Mouse (Mus musculus) kidney, postnatal 0 days (tissue): ENCODE results near the gene Mroh3. TPM values are rescaled to one million over a fixed set of nuclear protein-coding genes. Genes with fewer than 3 reads are reported as not detected.

ENCODE experiments used
- ATAC-seq: fragments of 200-750 bp; cut with Nextera tagmentation; replicated peaks from 2 replicates; pipeline ENCODE4 v1.8.0; 2017; ENCODE audit warnings: low read depth, moderate number of reproducible peaks, moderate TSS enrichment, moderate library complexity; ENCODE audit not compliant: low FRiP score
- DNase-seq: peaks from one replicate; pipeline ENCODE4 v3.0.0-alpha.2; 2016; ENCODE audit warnings: low spot score
- H3K27ac ChIP-seq: fragments of 300-500 bp; sonication (generic); 2 replicates; pipeline ENCODE4 v1.5.1; 2014; ENCODE audit warnings: mild to moderate bottlenecking
- H3K27me3 ChIP-seq: fragments of 300-500 bp; sonication (generic); 2 replicates; pipeline ENCODE4 v1.6.1; 2014; ENCODE audit warnings: low read length, mixed read lengths; ENCODE audit not compliant: insufficient read depth
- H3K36me3 ChIP-seq: fragments of 300-500 bp; sonication (generic); 2 replicates; pipeline ENCODE4 v1.6.1; 2014; ENCODE audit warnings: low read length, mixed read lengths; ENCODE audit not compliant: insufficient read depth
- H3K4me1 ChIP-seq: fragments of 300-500 bp; sonication (generic); replicated peaks from 2 replicates; pipeline ENCODE4 v1.6.1; 2014; ENCODE audit warnings: antibody characterized with exemption, low read length, mixed read lengths; ENCODE audit not compliant: insufficient read depth
- H3K4me2 ChIP-seq: fragments of 300-500 bp; sonication (generic); 2 replicates; pipeline ENCODE4 v1.6.1; 2014; ENCODE audit warnings: mild to moderate bottlenecking, low read length, moderate library complexity, mixed read lengths
- H3K4me3 ChIP-seq: fragments of 300-500 bp; sonication (generic); replicated peaks from 2 replicates; pipeline ENCODE4 v1.5.1; 2014; ENCODE audit warnings: low read depth, low read length
- H3K9ac ChIP-seq: fragments of 300-500 bp; sonication (generic); 2 replicates; pipeline ENCODE4 v1.6.1; 2014; ENCODE audit warnings: low read depth, low read length
- H3K9me3 ChIP-seq: fragments of 300-500 bp; sonication (generic); replicated peaks from 2 replicates; pipeline ENCODE4 v1.6.1; 2016; ENCODE audit warnings: low read length, inconsistent platforms, mixed read lengths
- CTCF ChIP-seq: IDR thresholded peaks from 2 replicates; pipeline ENCODE4 v1.5.1; 2016; ENCODE audit warnings: antibody characterized with exemption, low read depth, mild to moderate bottlenecking, moderate library complexity
- WGBS: fragments of 180-500 bp; shearing (Covaris S2); extraction: QIAGEN DNeasy Blood & Tissue Kit; methylation state at CpG from one replicate; pipeline ENCODE4 v1.1.7; 2014; 5-methylcytosine and 5-hydroxymethylcytosine counted together
- polyA plus RNA-seq: library from polyadenylated mRNA; unstranded; fragments of >200 nt; fragmentation: Nextera tagmentation; extraction: Ambion mirVana; gene quantifications from 2 replicates; pipeline ENCODE4 v1.2.1, GENCODE M21; 2015

Gene Mroh3
- polyA plus RNA-seq, 1 experiment from 2014 or later = not detected

GRCm38 (mm10) chr1:136225846-136226245 is 13.2 kb upstream of the Mroh3 start:
- H3K4me2 ChIP-seq = no peak overlapping the region
- H3K9ac ChIP-seq = no peak overlapping the region
- no peak for DNase-seq
- peaks cover 8% of the 10 kb centered on the region; the same call in 1 of the 2 replicates for H3K36me3 ChIP-seq
- ATAC-seq = no peak
- H3K4me1 ChIP-seq = peaks cover 33% of the 10 kb centered on the region
- no peak overlapping the region for H3K4me3 ChIP-seq
- WGBS = 88% methylated on average over 8 of the region's 8 CpGs
- H3K27ac ChIP-seq = no peak overlapping the region
- no peak for TF ChIP-seq CTCF
- H3K27me3 ChIP-seq = no peaks in the 10 kb centered on the region
- H3K9me3 ChIP-seq = no peaks in the 10 kb centered on the region

DNA sequence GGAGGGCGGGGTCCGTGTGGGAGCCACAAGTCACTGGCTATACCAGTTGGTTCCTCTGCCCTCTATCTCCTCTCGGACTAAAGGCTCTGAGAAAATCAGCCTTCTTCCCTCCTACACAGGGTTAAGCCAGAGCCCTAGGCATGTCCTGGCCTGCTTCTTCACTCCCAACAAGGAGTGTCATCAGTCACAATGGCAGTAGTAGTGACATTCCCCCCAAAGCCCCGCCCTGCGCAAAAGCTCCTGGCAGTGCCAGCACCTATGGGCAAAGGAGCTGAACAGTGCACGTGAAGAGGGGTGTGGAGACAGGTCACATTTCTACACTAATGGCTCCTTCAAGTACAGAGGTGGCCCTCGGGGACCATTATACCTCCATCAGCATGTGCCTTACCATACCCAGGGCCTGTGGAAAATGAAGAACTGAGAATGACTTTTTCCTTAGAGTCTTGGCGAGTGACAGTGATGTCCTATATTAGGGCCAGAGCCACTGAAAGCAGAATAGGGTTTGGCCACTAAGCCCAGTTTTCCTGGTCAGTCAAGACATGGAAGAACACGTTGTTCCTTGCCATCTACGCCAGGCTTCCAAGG is 11.2 kb upstream of the Mroh3 start:
- H3K4me1 ChIP-seq = peaks cover 22% of the 10 kb centered on the region
- TF ChIP-seq CTCF = no peak
- no peak overlapping the region for H3K4me2 ChIP-seq
- ATAC-seq (no peak), DNase-seq (no peak)
- H3K9me3 ChIP-seq = no peaks in the 10 kb centered on the region
- peaks cover 8% of the 10 kb centered on the region; the same call in 1 of the 2 replicates for H3K36me3 ChIP-seq
- no peak overlapping the region for H3K9ac ChIP-seq
- no peak overlapping the region for H3K27ac ChIP-seq
- H3K4me3 ChIP-seq = no peak overlapping the region
- no peaks in the 10 kb centered on the region for H3K27me3 ChIP-seq
- 88% methylated on average over 10 of the region's 10 CpGs for WGBS

- DNase-seq (no peak), ATAC-seq (no peak)
- Histone ChIP-seq H3K4me2 (no peak overlapping the region), H3K4me1 (peaks cover 9% of the 10 kb centered on the region; the same call in 1 of the 2 replicates), H3K9ac (no peak overlapping the region), H3K9me3 (no peaks in the 10 kb centered on the region), H3K27me3 (no peaks in the 10 kb centered on the region), H3K4me3 (no peak overlapping the region), H3K36me3 (peaks cover 8% of the 10 kb centered on the region; the same call in 1 of the 2 replicates), H3K27ac (no peak overlapping the region)
- no peak for TF ChIP-seq CTCF
- 67% methylated on average over 10 of the region's 10 CpGs for WGBS
Observed at GRCm38 (mm10) chr1:136222386-136222785, 9.8 kb upstream of the Mroh3 start.

DNA sequence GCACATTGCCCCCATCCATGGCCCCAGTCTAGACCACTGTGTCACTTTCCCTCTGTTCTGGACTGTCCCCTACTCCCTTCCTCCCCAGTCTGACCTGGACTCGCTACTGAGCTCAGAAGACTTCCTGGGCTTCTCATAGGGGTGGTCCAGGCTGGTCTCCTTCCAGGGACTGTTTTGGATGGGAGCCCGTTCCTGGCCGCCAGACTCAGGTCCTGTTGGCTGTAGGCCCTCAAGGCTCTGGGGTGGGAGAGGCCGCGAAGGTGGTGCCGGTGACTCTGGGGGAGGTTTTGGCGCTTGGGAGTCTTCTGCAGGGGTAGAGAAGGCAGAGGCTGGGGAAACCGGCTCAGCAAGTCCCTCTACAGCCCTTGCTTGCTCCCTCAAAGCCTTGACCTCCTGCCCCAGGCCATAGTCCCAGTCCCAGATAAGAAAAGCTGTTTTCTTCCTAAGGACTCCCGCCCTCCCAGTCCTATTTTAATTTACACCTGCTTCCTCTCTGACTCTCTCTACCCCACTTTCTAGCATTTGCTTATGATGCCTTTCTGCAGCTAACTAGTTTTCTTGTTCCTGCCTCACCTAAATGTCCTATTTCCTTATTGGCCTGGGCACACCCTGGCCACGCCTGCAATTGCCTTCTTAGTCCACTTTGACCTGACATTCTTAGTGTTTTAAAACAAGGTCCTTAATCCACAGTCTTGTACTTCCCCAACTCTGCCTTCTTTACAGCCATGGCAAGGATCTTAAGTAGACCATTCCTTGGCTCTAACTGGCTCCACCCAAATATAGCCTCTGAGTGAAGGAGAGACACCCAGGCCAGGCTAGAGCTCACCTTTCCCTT is 7.6 kb upstream of the Mroh3 start:
- TF ChIP-seq CTCF = no peak
- H3K9ac ChIP-seq = no peak overlapping the region
- ATAC-seq (peak; percentile 48; the same call in 1 of the 2 replicates), DNase-seq (peak; percentile 16)
- H3K27me3 ChIP-seq = no peaks in the 10 kb centered on the region
- H3K36me3 ChIP-seq = peaks cover 13% of the 10 kb centered on the region; the same call in 1 of the 2 replicates
- 48% methylated on average over 10 of the region's 10 CpGs for WGBS
- peak overlapping the region; percentile 19; the same call in 1 of the 2 replicates for H3K27ac ChIP-seq
- H3K4me3 ChIP-seq = no peak overlapping the region
- no peaks in the 10 kb centered on the region for H3K9me3 ChIP-seq
- H3K4me2 ChIP-seq = no peak overlapping the region
- H3K4me1 ChIP-seq = peaks cover 7% of the 10 kb centered on the region; the same call in 1 of the 2 replicates

DNA sequence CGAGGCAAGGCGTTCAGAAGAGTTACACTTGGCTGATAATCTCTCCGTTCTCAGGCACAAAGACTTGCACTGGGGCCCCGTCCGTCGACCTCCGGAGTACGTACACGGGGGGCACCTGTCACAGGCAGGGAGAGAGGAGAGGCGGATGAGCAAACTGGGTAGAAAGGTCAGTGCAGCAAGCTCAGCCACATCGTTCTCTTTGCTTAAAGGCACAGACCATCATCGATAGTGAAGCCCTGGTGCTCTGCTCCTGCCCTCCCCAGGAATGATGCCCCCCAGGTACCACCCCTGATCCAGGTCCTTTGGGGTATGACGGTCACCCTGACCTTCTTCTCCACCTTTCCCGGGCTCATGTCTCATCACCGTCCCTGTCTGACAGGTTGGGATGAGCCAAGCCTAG is 1.7 kb upstream of the Mroh3 start:
- WGBS = 80% methylated on average over 15 of the region's 15 CpGs
- Histone ChIP-seq H3K4me2 (no peak overlapping the region), H3K36me3 (peaks cover 5% of the 10 kb centered on the region; the same call in 1 of the 2 replicates), H3K9me3 (no peaks in the 10 kb centered on the region), H3K9ac (no peak overlapping the region), H3K4me1 (no peaks in the 10 kb centered on the region), H3K27me3 (no peaks in the 10 kb centered on the region), H3K4me3 (no peak overlapping the region), H3K27ac (no peak overlapping the region)
- DNase-seq (no peak), ATAC-seq (no peak)
- no peak for TF ChIP-seq CTCF

DNA sequence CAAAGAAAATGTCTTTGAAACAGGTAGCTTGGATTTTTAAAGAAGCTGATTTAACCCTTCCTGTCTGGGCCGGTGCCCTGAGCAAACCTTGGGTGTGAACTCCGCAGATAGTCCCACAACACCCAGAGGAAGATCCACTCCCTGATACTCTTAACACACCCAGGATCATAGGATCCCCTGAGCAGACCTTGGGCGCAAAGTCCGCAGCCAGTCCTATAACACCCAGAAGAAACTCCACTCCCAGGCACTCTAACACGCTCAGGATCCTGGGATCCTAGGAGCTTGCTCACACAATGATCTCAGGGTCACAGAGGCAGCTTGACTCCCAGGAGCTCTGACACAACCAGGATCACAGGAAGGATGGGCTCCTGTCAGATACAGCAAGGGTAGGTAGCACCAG is 22.6 kb downstream of the Mroh3 start:
- no peaks in the 10 kb centered on the region for H3K36me3 ChIP-seq
- ATAC-seq (no peak), DNase-seq (no peak)
- no peak overlapping the region for H3K27ac ChIP-seq
- no peak overlapping the region for H3K9ac ChIP-seq
- no peaks in the 10 kb centered on the region for H3K4me1 ChIP-seq
- no peak for TF ChIP-seq CTCF
- WGBS = 89% methylated on average over 5 of the region's 5 CpGs
- H3K9me3 ChIP-seq = no peaks in the 10 kb centered on the region
- no peak overlapping the region for H3K4me2 ChIP-seq
- no peak overlapping the region for H3K4me3 ChIP-seq
- no peaks in the 10 kb centered on the region for H3K27me3 ChIP-seq
